Comparison of ENCODE assay signal across 15 mouse cellular contexts in genomic region chr1:126877495-126877894, GRCm38 (mm10). TPM values are rescaled to one million over a fixed set of nuclear protein-coding genes. Genes with fewer than 3 reads are reported as not detected.
"Had no signal": no experiment of that assay in that cellular context is flagged by ENCODE, and none has a peak within 500 bp of the region (broad histone marks: within the 10 kb centered on the region; RNA-seq: fewer than 3 reads in every experiment).

No protein-coding gene starts in this region.

- H3K9ac ChIP-seq: embryonic facial prominence, embryonic 12.5 days; embryonic facial prominence, embryonic 13.5 days; embryonic facial prominence, embryonic 15.5 days; forebrain, embryonic 12.5 days; forebrain, embryonic 15.5 days; forebrain, postnatal 0 days had no signal

- H3K36me3 ChIP-seq: embryonic facial prominence, embryonic 10.5 days; embryonic facial prominence, embryonic 12.5 days; embryonic facial prominence, embryonic 13.5 days; embryonic facial prominence, embryonic 15.5 days; forebrain, embryonic 10.5 days; forebrain, embryonic 12.5 days; forebrain, embryonic 15.5 days; heart, embryonic 10.5 days had no signal

- ATAC-seq: forebrain, embryonic 14.5 days; forebrain, embryonic 15.5 days; forebrain, embryonic 16.5 days; forebrain, postnatal 0 days had no signal

- H3K4me1 ChIP-seq: embryonic facial prominence, embryonic 10.5 days; embryonic facial prominence, embryonic 12.5 days; embryonic facial prominence, embryonic 13.5 days; embryonic facial prominence, embryonic 15.5 days; forebrain, embryonic 10.5 days; forebrain, embryonic 12.5 days; forebrain, embryonic 15.5 days; heart, embryonic 10.5 days had no signal

- H3K27me3 ChIP-seq: embryonic facial prominence, embryonic 12.5 days; embryonic facial prominence, embryonic 13.5 days; embryonic facial prominence, embryonic 15.5 days; forebrain, embryonic 12.5 days; forebrain, embryonic 15.5 days had no signal

- H3K27ac ChIP-seq: embryonic facial prominence, embryonic 10.5 days; embryonic facial prominence, embryonic 12.5 days; embryonic facial prominence, embryonic 13.5 days; embryonic facial prominence, embryonic 15.5 days; forebrain, embryonic 10.5 days; forebrain, embryonic 12.5 days; forebrain, embryonic 15.5 days; gastrocnemius, adult 2 months; heart, adult 2 months; heart, embryonic 10.5 days had no signal

- H3K9me3 ChIP-seq: embryonic facial prominence, embryonic 10.5 days; embryonic facial prominence, embryonic 12.5 days; embryonic facial prominence, embryonic 13.5 days; embryonic facial prominence, embryonic 15.5 days; forebrain, embryonic 10.5 days; forebrain, embryonic 12.5 days; forebrain, embryonic 15.5 days; heart, embryonic 10.5 days had no signal

- H3K4me2 ChIP-seq: embryonic facial prominence, embryonic 12.5 days; embryonic facial prominence, embryonic 13.5 days; embryonic facial prominence, embryonic 15.5 days; forebrain, embryonic 12.5 days; forebrain, embryonic 15.5 days had no signal

- H3K4me3 ChIP-seq: embryonic facial prominence, embryonic 10.5 days; embryonic facial prominence, embryonic 12.5 days; embryonic facial prominence, embryonic 13.5 days; embryonic facial prominence, embryonic 15.5 days; erythroblast, embryonic 14.5 days; forebrain, embryonic 10.5 days; forebrain, embryonic 12.5 days; forebrain, embryonic 15.5 days; gastrocnemius, adult 2 months; heart, adult 2 months; heart, embryonic 10.5 days had no signal

RNA-seq across cellular contexts. Expression of gene Nckap5, which starts 46.9 kb away (rescaled TPM):
- total RNA-seq: common myeloid progenitor, adult 5-6 weeks had no signal
- polyA plus RNA-seq: erythroblast, embryonic 14.5 days had no signal
